Mouse (Mus musculus): ENCODE measurements around the gene Olfr319.
"Not testable (repeated sequence)": the region's sequence is repeated elsewhere in the genome, so short reads cannot be mapped to it uniquely, and the experiment has no call there.

Olfr319 gene

DNA sequence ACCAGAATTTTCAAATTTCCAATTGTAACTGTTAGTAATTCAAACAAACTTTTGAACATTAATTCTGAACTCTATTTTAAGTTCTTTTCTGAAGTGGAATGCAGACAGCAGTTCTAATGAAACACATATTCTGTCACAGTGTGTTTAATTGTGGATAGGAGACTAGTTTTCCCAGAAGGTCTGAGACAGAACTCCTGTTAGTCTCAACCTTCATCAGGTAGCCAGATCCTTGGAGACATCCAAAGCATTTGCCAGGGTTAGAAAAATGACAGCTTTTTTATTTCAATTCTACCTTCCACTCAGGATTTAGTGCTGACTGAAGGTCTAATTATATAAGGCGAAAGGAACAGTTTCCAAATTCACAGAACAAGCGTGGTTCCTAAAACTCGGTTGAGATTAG is at the start of gene Olfr319:
Gene Olfr319, plus strand, starts transcription at position 301 of the 400 bp plus-strand sequence.
- no peak for DNase-seq (ENCODE audit: extremely low read depth, insufficient read length, low spot score)

DNA sequence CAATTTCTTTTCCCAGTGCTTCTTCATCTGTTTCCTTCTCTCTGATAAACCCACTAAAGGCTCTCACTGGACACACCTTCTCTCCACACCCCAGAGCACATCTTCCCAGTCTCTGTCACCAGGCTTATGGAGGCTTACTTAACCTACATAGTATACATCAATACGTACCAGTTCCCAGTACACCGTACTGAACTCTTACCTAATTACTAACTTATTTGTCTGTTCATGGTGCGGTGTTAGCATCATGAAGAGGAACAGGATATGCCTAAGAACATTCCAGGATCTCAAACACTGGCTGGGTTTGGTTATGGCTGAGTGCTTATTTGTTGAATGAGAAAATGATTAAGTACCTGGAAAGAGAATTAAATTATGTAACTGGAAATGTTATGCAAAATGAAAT is 43.8 kb upstream of the Olfr319 start:
- DNase-seq (ENCODE audit: extremely low read depth, insufficient read length, low spot score) = no peak

DNA sequence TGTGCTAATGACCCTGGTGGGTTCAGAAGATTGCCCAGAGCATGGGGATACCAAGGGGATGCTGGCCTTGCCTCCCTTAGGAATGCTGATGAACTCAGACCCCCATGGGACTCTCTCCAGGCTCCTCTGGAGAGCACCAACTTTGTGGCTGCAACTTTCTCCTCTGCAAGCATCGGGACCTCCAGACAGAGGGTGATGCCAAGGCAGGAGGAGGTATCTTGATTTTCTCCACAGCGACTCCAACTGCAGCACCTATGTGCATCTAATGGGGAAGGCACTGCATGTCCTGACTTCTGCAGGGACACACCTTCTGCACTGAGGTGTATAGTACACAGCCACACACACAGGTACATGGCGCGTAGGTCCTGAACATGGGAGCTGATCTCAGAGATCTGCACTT is 40.4 kb upstream of the Olfr319 start, which contains the start of gene Olfr322:
Gene Olfr322, plus strand, starts transcription at position 187 of the 400 bp plus-strand sequence.
- no peak for DNase-seq (ENCODE audit: extremely low read depth, insufficient read length, low spot score)

DNA sequence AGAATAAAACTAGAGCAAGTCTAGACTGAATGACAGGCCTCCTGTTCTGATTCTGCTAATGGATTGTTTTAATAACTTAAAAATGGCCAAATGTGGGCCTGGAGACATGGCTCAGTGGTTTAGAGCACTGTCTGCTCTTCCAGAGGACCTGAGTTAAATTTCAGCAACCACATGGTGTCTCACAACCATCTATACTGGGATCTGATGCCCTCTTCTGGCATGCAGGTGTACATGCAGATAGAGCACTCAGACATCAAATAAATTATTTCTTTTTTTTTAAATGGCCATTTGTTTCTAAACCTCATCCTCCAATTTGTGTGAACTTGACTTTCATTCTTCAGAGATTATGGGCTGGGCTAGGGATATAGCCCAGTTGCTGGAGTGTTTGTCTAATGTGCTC is 29.7 kb upstream of the Olfr319 start:
- no peak for DNase-seq (ENCODE audit: extremely low read depth, insufficient read length, low spot score)

DNA sequence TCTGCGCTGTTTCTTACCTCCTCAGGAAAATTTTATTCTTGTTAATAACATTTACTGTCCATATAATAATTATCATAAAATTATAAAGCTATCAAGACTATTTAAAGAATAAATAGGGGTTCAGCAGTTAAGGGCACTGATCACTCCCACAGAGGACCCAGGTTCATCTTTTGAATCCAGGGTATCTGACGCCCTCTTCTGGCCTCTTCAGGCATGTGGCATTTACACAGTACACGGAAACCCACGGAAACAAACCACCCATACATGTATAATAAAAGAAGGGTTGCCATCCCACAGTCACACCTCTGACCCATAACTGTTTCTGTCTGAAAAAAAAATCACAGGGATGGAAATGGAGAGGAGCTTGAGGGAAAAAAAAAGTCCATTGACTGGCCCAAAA is 27.1 kb upstream of the Olfr319 start:
- DNase-seq (ENCODE audit: extremely low read depth, insufficient read length, low spot score) = no peak

DNA sequence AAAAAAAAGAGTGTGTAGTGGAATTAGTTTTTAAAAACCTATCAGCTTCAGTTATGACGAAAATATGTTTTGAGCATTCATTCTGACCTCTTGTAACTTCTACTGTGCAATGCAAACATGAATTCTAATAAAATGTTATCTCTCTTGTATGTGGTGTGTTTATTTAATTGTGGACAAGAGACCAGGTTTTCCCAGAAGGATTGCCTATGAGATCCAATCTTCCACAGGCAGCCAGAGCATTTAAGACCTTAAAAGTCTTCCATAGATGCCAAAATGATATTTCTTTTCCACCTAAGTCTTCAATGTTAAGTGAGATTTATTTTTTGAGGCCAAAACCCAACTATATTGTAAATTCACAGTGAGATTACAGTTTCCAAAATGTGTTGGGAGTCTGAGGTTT is 18.2 kb upstream of the Olfr319 start, which contains the start of gene Olfr320:
Gene Olfr320, plus strand, starts transcription at position 301 of the 400 bp plus-strand sequence.
- no peak for DNase-seq (ENCODE audit: extremely low read depth, insufficient read length, low spot score)

DNA sequence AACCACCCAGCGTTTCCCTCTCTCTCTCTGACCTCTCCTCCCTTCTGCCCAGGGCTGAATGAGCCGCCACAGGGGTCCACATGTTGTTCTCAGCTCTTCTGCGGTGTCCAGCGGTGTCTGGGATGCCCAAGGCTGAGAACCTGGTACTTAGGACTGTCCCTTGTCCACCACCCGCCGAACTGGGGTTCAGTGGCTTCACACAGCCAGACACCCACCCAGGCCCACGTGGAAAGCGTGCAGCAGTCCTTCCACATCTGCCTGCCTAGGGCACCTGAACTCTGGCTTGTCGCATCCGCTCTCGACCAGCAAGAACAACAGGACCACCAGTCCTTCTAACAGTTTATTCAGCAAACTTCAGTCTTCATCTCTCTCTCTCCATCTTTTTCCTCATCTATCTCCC is 10.1 kb downstream of the Olfr319 start:
- DNase-seq (ENCODE audit: extremely low read depth, insufficient read length, low spot score) = no peak

DNA sequence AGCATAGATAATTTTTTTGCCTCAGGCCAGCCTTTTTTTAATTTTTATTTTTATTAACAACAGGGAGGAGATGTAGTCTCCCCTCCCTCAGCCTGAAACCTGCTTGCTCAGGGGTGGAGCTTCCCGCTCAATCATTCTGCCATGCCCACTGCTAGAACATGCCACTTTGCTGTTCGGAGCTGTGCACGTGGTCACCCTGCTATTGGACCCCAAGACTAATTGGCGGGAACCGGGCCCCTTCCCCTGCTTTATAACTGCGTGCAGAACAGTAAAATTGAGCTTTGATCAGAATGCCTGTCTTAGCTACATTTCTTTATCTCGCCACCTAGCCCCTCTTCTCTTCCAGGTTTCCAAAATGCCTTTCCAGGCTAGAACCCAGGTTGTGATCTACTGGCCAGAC is 18.8 kb downstream of the Olfr319 start:
- not testable (repeated sequence) for DNase-seq (ENCODE audit: extremely low read depth, insufficient read length, low spot score)

DNA sequence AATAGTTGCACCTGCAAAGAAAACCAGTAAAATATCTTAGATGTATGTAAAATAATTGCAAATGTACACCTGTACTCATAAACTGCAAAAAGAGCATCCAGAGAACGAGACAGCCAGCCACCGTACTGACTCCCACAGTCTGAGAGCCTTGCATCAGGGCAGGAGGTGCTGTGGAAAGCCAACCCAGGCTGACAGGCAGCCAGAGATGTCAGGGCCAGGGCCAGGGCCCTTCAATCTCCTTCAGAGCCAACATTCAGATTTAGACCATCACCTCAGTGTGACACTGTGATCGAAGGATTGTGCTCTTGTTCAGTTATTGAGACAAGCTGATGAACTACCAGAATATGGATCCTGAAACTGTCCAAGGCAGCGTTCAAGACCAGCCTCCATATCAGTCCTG is 20.7 kb downstream of the Olfr319 start:
- no peak for DNase-seq (ENCODE audit: extremely low read depth, insufficient read length, low spot score)

DNA sequence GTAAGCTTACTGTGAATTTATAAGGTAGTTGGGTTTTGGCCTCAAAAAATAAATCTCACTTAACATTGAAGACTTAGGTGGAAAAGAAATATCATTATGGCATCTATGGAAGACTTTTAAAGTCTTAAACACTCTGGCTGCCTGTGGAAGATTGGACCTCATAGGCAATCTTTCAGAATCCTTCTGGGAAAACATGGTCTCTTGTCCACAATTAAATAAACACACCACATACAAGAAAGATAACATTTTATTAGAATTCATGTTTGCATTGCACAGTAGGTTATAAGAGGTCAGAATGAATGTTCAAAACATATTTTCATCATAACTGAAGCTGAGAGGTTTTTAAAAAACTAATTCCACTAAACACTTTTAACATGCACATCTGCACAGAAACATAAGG is 25.0 kb downstream of the Olfr319 start, which contains the start of gene Olfr318:
Gene Olfr318, minus strand, starts transcription at position 101 of the 400 bp plus-strand sequence.
- DNase-seq (ENCODE audit: extremely low read depth, insufficient read length, low spot score) = no peak

DNA sequence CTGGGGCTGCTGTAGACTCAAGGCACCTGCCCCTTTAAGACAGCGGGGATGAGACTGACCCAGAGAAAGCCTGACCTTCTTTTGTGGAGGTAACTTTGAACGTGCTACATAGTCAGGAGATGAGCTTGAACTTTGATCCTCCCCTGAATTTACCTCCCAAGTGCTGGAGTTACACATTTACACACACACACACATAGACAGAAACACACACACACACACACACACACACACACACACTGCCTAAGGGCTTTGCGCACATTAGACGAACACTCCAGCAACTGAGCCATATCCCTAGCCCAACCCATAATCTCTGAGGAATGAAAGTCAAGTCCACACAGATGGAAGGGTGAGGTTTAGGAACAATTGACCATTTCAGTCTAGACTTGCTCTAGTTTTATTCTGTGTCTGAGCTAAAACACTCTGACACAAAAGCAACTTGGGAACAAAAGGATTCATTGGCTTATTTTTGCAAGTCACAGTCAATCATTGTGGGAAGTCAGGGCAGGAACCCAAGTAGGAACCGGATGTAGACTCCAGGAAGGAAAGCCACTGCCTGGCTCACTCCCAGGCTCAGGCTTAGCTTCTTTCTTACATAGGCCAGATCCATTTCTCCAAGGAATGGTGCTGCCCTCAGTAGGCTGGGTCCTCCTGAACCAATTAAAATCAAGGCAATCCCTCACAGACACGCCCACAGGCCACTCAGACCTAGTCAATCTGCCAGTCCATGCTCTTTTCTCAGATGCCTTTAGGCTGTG is 29.1 kb downstream of the Olfr319 start:
- not testable (repeated sequence) for DNase-seq (ENCODE audit: extremely low read depth, insufficient read length, low spot score)

DNA sequence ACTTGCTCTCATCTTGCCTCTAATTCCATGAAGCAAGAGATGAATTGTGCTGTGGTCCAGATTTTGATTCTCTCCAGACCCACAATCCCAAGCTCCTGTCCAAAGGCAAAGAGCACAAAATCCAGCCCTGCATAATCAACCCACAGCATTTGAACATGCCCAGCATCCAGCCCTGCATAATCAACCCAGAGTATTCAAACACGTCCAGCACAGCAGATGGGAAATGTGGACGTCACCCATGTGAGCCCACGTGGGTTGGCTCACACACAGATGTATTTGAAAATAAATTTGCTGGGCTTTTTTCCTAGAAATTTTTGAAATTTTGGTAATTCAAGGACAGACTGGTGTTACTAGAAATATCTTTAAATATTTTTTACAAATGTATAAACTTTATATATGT is 34.4 kb downstream of the Olfr319 start:
- no peak for DNase-seq (ENCODE audit: extremely low read depth, insufficient read length, low spot score)

DNA sequence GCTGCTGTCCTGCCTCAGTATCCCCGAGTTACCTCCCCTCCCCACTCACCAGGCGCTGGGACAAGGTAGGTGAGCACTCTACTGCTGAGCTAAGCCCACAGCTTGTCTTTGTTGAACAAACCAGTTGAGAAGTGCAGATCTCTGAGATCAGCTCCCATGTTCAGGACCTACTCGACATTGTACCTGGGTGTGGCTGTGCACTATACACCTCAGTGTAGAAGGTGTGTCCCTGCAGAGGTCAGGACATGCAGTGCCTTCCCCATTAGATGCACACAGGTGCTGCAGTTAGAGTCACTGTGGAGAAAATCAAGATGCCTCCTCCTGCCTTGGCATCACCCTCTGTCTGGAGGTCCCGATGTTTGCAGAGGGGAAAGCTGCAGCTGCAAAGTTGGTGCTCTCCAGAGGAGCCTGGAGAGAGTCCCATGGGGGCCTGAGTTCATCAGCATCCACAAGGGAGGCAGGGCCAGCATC is 39.9 kb downstream of the Olfr319 start, which contains the start of gene Olfr317:
Gene Olfr317, minus strand, starts transcription at position 421 of the 471 bp plus-strand sequence.
- no peak for DNase-seq (ENCODE audit: extremely low read depth, insufficient read length, low spot score)

DNA sequence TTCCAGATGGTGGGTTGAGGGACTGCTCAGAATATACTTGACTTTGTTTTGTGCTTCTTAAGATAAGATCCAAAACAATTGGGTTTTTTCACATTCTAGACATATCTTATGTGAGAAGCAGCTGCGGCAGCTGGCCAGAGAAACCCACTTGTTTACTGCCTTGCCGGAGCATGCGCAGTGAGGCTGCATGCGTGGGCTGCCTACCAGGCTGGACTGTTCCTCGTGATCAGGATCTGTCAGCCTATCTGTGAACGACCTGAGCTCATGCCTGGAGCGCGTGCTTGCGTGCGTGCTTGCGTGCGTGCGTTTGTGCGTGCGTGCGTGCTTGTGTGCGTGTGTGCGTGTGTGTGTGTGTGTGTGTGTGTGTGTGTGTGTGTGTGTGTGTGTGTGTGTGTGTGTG is 52.1 kb downstream of the Olfr319 start:
- DNase-seq (ENCODE audit: extremely low read depth, insufficient read length, low spot score) = not testable (repeated sequence)

DNA sequence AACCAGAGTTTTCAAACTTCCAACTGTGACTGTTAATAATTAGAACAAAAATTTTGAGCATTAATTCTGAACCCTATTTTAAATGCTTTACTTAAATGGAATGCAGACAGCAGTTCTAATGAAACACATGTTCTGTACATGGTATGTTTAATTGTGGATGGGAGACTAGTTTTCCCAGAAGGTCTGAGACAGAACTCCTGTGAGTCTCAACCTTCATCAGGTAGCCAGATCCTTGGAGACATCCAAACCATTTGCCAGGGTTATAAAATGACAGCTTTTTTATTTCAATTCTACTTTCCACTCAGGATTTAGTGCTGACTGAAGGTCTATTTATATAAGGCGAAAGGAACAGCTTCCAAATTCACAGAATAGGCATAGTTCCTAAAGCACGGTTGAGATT is 53.5 kb downstream of the Olfr319 start, which contains the start of gene Olfr316:
Gene Olfr316, plus strand, starts transcription at position 301 of the 400 bp plus-strand sequence.
- DNase-seq (ENCODE audit: extremely low read depth, insufficient read length, low spot score) = no peak
